Mouse (Mus musculus) central nervous system, embryonic 14 days (tissue): ENCODE data around the gene Tmem114. TPM values are rescaled to one million over a fixed set of nuclear protein-coding genes. Genes with fewer than 3 reads are reported as not detected.

Source experiments
- polyA plus RNA-seq: library from polyadenylated mRNA; depleted of rRNA; stranded (reverse); fragments of >200 nt; gene quantifications from 2 replicates; pipeline ENCODE4 v1.2.3, GENCODE M21; 2012; rRNA removed

Tmem114 gene
- polyA plus RNA-seq, result 0.23 and 0.24 TPM in 2 replicates

GRCm38 (mm10) chr16:8424971-8425330 lies at the start of gene Tmem114:
TSS of gene Tmem114 (minus strand) at chr16:8425136.

GRCm38 (mm10) chr16:8470603-8471481 lies 45.9 kb upstream of the Tmem114 start, which contains the start of gene Mettl22:
TSS of gene Mettl22 (plus strand) at chr16:8470788.

Other genes starting within 250 kb of the Tmem114 start
- gene Mettl22, start 45.7 kb upstream of the Tmem114 start, polyA plus RNA-seq, result 59.4 and 64.3 TPM in 2 replicates
- gene Abat, start 88.3 kb upstream of the Tmem114 start, polyA plus RNA-seq, result 42.1 and 46.1 TPM in 2 replicates
- gene Pmm2, start 212.5 kb upstream of the Tmem114 start, polyA plus RNA-seq, result 56.5 and 57.5 TPM in 2 replicates
- gene Tmem186, start 212.6 kb upstream of the Tmem114 start, polyA plus RNA-seq, result 18.9 and 20.9 TPM in 2 replicates
- gene Carhsp1, start 247.0 kb upstream of the Tmem114 start, polyA plus RNA-seq, result 118 and 140 TPM in 2 replicates